Mouse (Mus musculus) mature B cell (primary cell): ENCODE results near the gene Ubxn10.

Experiments
- in situ Hi-C: fragments of 300-500 bp; cut with MboI; formaldehyde crosslinking; loops from 2 replicates; pipeline ENCODE4 v1.14.3; 2019

Ubxn10 gene

DNA sequence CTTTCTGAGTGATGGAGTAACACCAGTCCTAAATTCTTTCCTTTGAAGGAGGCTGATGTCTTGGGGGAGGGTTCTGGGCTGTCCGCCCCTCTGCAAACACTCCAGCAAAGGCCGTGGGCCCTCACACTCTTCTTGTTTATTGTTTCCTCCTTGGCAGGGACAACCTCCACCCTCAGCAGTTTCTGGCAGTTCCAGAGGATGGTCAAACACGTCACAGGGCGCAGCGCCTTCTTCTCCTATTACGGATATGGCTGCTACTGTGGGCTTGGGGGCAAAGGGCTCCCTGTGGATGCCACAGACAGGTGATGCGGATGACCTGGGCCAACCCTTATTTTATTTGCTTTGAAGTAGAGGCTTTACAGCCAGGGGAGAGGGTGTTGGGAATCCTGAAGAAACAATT lies 2.9 kb downstream of the Ubxn10 start:
- in situ Hi-C loops = no loop called here

GRCm38 (mm10) chr4:138729018-138729703 lies 7.8 kb downstream of the Ubxn10 start:
- in situ Hi-C loops = no loop called here

DNA sequence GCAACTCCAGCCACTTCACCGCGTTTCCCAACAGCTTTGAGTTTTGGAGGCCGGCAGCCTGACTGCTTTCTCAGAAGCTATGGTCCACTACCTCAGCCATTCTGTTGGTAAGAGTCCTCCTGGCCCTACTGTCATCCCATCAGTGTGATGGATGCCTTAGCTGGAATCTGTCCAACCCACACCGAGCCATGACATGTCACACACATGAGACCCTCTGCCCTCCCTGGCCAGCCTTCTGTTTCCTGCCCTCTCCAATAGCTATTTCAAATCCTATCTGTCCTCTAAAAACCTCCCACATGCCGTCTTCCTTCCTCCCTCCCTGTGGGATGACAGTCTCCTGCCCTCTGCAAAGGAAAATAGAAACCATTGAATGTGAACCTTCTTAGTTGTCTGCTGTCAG lies 11.2 kb downstream of the Ubxn10 start:
- in situ Hi-C loops = no loop called here

- in situ Hi-C loops = no loop called here
Measured at GRCm38 (mm10) chr4:138725127-138725461, 11.9 kb downstream of the Ubxn10 start.

GRCm38 (mm10) chr4:138724354-138725126 lies 12.4 kb downstream of the Ubxn10 start, which contains the start of gene Pla2g2c:
Pla2g2c (plus strand) TSS chr4:138724792.
- in situ Hi-C loops = no loop called here

GRCm38 (mm10) chr4:138723493-138724281 lies 13.3 kb downstream of the Ubxn10 start:
- in situ Hi-C loops = no loop called here

- in situ Hi-C loops = no loop called here
Measured at GRCm38 (mm10) chr4:138719264-138719596, 17.7 kb downstream of the Ubxn10 start.

DNA sequence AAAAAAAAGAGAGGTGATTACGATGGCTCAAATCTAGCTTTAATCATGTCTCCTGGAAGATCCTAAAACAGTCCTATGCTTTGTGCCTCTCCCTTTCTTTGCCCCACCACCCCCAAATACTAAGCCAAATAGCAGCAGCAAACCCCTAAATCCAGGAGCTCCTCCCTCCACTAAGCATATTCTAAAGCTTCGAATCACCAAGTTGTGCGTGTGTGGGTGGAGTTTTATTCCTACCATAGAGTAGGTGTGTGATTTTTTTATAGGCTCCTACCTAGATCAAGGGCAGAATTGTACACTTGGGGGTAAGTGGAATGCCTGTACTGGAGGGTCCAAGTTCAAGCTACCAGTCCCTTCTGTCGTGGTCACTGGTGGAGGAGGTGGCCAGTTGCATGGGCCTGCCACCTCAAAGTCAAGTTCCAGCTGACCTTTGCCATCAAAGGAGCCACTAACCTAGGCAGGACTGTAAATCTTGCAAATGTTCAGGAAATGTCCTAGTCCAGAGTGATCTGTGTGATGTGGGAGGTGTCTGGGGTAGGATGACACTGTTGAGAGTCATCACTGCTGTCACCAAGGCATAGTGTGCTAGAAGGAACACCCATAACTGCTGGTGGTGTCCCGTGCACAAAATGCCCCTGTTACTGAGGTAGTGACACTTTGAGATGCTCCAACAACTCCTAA lies 18.2 kb downstream of the Ubxn10 start:
- in situ Hi-C loops = no loop called here

DNA sequence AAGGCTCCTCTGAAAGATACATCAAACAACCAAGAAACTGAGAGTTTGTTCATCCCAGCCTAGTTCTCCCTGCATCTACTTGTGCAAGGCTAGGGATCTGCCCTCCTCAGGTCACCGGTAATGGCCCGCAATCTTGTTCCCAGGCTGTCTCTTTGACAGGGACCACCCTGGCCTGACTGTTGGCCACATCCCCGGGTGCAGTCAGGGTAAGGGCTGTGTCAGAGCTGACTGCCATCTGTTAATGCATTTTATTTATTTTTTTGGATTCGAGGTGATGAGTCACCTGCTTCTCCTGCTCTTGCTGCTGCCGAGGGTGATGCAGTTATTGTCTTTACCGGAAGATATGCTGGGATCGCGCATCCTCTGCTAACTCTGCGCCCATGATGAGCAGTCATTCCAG lies 20.3 kb downstream of the Ubxn10 start:
- in situ Hi-C loops = no loop called here

DNA sequence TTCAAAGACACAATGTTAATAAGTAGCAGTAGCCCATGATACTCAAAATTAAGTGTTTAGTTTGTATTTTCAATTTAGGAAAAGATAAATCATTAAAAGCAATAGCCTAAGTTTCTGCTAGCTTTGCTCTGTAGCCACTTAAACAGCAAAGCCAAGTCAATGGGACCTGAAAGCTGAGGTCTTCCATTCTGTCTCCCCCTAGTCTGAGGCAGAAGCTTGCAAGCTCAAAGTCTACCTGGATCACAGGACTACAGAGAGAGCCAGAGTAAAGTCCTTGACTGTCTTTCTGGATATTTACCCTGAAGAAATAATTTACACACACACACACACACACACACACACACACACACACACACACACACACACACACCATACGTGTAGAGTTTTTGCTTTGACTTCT lies 22.8 kb downstream of the Ubxn10 start:
- in situ Hi-C loops = no loop called here

GRCm38 (mm10) chr4:138712621-138713020 lies 24.3 kb downstream of the Ubxn10 start:
- in situ Hi-C loops = no loop called here

- in situ Hi-C loops = no loop called here
Measured at GRCm38 (mm10) chr4:138712096-138712495, 24.9 kb downstream of the Ubxn10 start.

DNA sequence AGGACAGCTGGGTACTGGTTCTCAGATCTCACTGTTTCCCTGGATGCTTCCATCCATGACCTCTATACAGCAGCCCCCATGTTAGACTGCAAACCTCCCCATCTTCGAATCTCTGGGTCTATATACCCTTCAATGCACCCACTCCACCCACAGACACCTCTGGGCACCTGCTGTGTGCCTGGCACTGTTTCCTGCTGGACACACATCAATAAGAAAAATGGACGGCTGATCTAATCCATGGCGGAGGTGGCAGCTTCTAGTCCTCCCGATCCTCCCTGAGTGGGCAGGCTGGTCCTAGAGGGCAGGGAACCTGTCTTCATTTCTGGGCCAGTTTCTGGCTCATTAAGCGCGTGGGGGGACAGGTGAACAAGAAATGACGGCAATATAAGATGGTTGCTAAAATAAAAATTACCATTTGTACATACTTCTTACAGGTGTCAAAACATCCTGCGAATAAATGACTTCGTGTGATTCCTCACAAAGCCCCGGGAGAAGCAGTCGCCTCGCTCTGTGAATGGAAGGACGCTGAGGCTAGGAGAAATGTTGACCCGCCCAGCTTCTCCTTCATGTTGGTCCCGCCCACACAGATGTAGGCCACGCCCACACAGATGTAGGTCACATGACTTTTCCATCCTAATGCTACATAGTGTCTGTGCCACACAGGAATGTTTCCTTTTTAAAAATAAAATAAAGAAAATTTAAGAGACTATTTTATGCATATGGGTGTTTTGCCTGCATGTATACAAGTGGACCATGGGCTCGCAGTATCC lies 25.7 kb downstream of the Ubxn10 start:
- in situ Hi-C loops = no loop called here

- in situ Hi-C loops = no loop called here
Measured at GRCm38 (mm10) chr4:138710633-138711032, 26.3 kb downstream of the Ubxn10 start.

DNA sequence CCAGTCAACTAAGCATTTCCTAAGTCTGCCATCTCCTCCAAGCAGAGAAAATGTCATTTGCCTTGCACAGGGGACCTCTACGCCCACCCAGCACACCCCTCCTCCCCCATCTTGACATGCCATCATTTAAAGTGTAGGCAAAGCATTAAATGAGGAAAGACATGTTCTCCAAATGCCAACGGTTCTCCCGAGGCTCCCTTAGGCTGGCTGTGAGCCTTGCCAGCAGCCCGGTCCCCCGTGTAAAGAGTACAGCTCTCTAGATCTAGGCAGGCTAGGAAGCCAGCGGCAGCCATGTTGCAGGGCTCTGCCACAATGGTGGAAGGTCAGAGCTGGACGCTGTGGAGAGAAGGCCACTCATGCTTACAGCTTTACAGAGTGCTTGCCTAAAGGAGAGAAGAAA lies 27.0 kb downstream of the Ubxn10 start:
- in situ Hi-C loops = loop anchor here (10.0 kb wide), 1 partner anchor 265 kb away; no protein-coding TSS in a partner anchor

- in situ Hi-C loops = loop anchor here (10.0 kb wide), 1 partner anchor 264 kb away; no protein-coding TSS in a partner anchor
Measured at GRCm38 (mm10) chr4:138709246-138709645, 27.7 kb downstream of the Ubxn10 start.

- in situ Hi-C loops = loop anchor here (10.0 kb wide), 1 partner anchor 264 kb away; no protein-coding TSS in a partner anchor
Measured at GRCm38 (mm10) chr4:138708636-138709035, 28.3 kb downstream of the Ubxn10 start.

- in situ Hi-C loops = loop anchor here (10.0 kb wide), 1 partner anchor 262 kb away; no protein-coding TSS in a partner anchor
Measured at GRCm38 (mm10) chr4:138706620-138707019, 30.3 kb downstream of the Ubxn10 start.

GRCm38 (mm10) chr4:138704169-138704568 lies 32.8 kb downstream of the Ubxn10 start:
- in situ Hi-C loops = loop anchor here (10.0 kb wide), 1 partner anchor 259 kb away; no protein-coding TSS in a partner anchor

- in situ Hi-C loops = loop anchor here (10.0 kb wide), 1 partner anchor 259 kb away; no protein-coding TSS in a partner anchor
Measured at GRCm38 (mm10) chr4:138703591-138703990, 33.4 kb downstream of the Ubxn10 start.

DNA sequence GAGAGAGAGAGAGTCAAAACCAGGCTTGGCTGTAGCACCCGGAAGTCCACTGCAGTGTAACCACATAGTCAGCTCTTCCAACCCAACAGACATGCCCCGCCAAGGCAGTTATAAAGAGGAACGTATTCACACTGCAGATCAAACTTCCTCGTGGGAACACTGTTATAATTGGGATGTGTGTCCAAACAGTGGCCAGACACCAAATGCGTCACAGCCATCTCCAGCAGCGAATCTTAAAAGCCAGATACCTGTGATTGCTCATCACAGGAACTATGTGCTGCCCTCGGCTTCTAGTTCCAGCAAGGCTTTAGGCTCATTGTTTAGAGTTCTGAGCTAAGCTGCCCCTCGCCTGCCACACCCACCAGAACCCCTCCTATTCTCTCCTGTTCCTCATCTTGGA lies 34.4 kb downstream of the Ubxn10 start:
- in situ Hi-C loops = loop anchor here (10.0 kb wide), 1 partner anchor 258 kb away; no protein-coding TSS in a partner anchor
